Mouse (Mus musculus) NIH3T3 (cell line): Measurements from ENCODE around the gene Srsf3.
A peak's percentile ranks its signal among the peaks of the same experiment; 100 is the strongest.
"Not testable (repeated sequence)": the region's sequence is repeated elsewhere in the genome, so short reads cannot be mapped to it uniquely, and the experiment has no call there.

Experiments
- DNase-seq: peaks from one replicate; pipeline ENCODE4 v3.0.0-alpha.2; 2012; ENCODE audit warnings: low read depth

Gene Srsf3

DNA sequence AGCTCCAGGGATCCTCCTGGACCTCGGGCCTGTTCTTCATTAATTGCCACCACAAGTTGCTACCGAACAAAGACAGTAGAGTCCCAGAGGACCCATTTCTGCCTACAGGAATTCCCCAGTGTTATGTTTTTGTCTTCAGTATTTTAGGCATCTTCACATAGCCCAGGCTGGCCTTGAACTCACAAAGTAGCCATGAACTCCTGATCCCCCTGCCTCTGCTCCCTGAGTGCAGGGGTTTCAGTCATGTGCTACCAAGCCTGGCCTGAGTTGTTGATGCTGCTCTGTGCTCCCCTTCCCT, 31.5 kb downstream of the Srsf3 start:
- DNase-seq, result no peak

DNA sequence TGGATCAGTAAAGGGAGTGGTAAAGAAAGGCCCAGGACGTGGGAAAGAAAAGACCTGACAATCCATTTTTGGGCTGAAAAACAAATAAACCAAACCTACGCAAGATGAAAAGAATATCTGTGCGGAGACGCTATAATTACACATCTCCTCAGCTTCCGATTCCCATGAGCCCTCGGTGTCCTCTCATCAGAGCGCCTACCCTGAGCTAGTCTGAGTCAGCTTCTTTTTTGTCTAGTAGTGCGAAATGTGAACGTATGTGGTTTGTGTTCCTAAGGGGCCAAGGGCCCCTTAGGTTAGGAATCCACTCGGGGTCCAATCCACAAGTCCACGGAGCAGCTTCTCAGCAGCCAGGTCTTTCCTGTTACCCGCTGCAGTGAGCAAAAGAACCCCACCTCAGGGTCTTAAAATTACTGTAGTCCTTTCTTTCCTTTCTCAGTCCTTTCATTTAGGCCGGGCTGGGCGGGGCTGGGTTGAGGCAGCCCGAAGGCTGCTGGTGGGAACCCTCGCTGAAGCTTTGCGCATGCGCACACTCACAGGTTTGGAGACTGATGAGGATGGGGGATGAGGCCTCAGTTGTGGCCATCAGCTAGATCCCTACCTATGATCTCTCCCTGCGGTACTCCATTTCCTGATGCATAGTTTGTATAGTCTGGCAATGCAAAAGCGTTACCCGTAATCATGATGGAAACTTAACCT, 33.0 kb downstream of the Srsf3 start:
- DNase-seq, result no peak

DNA sequence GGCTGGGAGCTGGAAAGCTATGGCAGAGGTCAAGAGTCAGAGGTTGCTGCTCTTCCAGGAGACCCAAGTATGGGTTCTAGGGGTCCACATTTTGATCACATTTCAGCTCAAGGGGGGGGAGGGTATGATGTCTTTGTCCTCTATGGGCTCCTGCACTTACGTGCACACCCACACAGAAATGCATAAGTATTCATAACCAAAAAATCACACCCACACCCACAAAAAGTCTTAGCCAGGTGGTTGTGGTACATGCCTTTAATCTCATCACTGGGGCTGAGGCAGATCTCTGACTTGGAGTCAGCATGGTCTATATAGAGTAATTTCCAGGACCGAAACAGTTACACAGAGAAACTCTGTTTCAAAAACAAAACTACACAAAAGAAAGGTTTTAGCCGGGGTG, 33.5 kb downstream of the Srsf3 start:
- DNase-seq, result no peak

DNA sequence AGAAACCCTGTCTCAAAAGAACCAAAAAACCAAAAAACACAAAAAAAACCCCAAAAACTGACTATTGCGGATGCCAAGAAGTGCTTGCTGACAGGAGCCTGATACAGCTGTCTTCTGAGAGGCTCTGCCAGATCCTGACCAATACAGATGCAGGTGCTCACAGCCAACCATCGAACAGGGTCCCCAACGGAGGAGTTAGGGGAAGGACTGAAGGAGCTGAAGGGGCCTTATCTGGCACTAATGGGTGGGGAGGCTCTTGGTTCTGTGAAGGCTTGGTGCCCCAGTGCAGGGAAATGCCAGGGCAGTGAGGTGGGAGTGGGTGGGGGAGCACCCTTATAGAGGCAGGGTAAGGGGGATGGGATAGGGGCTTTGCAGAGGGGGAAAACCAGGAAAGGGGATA, 35.0 kb downstream of the Srsf3 start:
- not testable (repeated sequence) for DNase-seq

DNA sequence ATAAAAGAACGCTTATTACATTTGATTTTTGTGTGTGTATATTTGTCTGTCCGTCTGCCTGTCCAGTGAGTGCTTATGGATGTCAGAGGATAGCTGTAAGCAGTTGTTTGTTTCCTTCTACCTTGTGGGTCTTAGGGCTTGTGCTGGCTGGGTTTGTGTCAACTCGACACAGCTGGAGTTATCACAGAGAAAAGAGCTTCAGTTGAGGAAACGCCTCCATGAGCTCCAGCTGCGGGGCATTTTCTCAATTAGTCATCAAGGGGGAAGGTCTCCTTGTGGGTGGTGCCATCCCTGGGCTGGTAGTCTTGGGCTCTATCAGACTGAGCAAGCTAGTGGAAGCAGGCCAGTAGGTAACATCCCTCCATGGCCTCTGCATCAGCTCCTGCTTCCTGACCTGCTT, 35.4 kb downstream of the Srsf3 start:
- DNase-seq, result peak; percentile 42

DNA sequence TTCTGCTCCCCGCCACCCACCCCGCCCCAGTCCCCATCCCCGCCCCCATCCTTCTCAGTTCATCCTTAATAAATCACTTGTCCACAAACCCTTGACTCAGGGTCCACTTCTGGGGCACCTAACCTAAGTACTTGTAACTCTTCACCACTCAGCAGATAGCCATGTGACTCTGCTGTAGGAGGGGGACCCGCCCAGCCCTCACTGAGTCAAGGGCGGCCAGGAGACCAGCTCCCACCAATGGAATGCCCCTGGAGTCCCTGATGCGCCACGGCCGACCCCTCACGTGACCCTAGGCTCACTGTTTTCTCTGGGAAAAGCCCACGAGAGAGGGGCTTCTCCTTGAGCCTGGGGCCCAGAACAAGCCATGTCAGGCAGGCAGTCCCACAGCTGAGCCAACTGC, 36.6 kb downstream of the Srsf3 start:
- no peak for DNase-seq

DNA sequence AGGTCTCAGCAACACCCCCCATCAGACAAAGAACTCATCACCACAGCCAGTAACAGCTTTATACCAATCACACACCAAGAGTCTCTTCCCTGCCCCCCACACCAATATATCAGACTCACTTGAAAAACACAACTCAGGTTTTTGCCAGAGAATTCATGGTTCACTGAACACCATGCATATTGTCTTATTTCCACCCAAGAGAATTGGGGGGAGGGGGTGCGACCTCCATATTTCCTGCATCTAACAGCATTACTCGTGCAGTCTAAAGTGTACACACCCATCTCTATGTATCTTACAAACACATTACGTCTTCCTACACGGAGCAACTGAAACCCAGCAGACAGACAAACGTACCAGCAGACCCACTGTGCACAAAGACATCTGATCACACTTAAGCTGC, 39.4 kb downstream of the Srsf3 start:
- no peak for DNase-seq

DNA sequence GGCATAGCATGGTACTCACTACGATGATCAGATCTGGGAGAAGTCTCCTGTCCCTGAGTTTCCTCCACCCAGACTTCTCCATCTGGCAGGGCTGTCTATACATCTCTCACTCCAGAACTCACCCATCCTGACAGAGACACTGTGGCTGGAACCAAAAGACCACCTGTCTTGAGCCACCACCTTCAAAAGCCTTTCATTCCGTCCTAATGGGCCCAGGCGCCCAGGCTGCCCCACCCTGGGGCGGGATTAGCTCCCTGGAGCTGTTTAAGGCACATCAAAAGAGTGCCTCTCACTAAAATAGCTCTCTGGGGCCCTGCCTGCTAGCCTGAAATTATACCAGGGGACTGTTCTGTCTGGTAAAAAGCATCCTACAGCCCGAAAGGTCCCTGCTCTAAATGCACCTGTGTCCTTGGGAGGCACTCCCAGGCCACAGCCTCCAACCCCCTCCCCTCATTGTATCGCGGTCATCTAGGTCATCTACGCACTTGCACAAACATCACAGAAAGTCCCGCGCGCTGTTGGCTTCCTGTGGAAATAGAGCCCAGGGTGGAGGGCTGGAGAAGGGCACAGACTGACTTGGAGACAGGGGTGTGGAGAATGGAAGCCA, 40.4 kb downstream of the Srsf3 start:
- no peak for DNase-seq

DNA sequence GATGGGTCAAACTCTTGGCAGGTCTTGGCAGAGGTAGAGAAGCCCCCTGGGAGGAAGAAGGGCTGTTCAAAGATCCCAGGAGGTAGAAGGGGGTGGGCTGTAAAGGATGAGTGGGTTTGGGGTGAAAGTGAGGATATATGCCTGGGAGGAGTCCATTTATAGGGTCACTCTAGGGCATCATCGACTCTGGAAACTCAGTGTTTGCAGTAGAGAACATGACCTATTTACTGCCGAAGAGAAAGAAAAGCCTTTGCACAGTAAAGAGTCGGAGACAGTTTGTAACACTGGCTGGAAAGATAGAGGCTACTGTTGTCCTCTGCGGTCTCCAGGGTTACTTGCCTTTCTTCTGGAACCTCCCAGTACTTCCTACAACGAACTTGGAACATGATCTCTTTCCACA, 40.9 kb downstream of the Srsf3 start:
- DNase-seq, result no peak

DNA sequence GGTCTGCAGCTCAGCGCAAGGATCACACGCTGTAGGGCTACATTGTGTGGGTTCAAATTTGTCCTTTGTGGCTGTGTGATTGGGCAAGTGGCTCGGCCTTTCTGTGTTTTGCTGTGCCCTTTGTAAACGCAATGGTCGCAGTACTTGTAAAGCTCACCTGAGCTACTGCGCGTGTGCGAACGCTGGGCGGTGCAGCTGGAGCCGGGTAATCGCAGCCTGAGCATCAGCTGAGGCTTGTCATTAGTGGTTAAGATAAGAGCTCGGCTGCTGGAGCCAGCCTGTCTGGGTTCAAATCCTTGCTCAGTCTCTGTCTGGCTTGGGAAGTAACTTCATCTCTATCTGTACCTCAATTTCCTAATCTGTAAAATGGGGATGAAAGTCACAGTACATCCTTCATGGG, 41.7 kb downstream of the Srsf3 start:
- no peak for DNase-seq

DNA sequence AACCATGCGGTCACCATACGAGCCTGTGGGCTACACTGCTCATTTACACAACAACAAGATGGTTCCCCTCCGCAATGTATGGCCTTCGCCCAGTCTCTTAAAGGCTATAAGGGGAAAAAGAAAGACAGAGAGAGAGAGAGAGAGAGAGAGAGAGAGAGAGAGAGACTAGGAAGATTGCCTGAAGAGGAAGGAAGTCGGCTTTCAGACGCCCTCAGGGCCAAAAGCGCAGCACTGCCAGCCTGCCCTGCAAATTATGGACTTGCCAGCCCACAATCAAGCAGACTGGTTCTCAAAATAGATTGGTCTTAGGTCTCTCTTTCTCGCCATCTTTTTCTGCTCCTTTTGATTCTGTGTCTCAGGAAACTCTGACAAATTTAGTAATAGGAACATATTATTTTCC, 43.8 kb downstream of the Srsf3 start:
- no peak for DNase-seq

DNA sequence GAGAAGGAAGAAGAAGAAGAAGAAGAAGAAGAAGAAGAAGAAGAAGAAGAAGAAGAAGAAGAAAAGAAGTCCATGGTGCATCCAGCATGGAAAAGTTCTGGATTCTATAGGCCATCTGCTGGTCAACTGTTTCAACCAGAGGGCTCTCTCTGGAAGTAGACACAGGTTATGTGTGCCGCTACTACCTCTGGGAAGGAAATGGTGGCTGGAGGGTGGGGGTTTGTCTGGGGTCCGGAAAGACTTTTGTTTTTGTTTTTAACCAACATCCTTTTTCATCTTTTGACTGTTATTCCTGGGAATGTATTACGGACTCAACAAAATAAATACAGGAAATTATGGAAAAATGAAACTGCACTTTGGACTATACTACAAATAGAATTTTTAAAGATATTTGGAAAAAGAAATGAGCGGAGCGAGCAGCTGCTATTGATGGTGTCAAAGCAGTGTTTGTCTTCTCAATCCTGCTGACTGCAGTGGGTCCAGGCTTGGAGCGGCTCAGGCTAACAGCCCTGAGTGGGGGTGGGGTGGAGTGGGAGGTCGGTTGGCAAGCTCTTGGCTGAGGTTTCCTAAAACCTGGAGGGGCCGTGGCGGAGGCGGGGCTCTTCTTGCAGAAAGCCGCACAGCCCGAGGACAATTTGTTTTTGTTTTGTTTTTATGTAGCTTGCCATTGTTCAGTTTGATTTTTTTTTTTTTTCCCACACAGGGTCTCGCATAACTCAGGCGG, 45.5 kb downstream of the Srsf3 start:
- DNase-seq, result peak; percentile 87

DNA sequence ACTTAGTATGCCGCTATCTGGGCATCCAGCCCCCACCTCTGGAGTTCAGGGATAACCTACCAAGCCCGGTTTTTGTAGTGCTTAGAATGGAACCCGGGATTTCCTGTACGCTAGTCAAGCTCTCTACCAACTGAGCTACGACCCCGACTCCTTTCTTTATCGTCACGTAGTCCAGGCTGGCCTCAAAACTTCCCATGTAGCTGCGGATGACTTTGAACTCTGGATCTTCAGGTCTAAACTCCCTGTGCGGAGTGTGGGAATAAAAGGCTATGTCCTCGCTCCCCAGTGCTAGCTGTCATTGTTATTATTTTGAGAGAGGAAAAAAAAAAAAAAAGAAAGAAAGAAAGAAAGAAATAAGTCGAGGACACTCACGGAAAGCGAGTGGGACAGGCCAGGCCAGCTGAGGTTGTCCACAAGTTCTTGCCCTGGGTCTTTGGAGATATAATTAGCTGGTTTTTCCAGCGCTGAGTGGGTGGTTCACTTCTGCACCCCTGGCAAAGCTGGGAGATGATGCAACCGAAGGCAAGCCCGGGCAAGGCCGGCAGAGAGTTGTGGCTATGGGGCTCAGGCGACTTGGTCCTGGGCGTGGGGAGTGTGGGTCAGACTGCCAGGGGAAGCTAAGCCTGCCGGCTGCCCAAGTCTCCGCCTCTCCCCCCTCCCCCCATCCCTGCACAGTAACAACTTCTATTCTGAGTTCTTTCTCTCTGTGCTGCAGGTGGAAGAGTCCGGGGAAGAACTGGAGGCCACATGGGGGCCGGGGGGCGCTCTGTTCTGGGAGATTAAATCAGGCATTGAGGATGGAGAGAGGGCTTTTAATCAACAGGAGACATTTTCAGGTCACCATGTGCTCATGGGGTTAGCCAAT, 46.3 kb downstream of the Srsf3 start:
- peak; percentile 93 for DNase-seq

DNA sequence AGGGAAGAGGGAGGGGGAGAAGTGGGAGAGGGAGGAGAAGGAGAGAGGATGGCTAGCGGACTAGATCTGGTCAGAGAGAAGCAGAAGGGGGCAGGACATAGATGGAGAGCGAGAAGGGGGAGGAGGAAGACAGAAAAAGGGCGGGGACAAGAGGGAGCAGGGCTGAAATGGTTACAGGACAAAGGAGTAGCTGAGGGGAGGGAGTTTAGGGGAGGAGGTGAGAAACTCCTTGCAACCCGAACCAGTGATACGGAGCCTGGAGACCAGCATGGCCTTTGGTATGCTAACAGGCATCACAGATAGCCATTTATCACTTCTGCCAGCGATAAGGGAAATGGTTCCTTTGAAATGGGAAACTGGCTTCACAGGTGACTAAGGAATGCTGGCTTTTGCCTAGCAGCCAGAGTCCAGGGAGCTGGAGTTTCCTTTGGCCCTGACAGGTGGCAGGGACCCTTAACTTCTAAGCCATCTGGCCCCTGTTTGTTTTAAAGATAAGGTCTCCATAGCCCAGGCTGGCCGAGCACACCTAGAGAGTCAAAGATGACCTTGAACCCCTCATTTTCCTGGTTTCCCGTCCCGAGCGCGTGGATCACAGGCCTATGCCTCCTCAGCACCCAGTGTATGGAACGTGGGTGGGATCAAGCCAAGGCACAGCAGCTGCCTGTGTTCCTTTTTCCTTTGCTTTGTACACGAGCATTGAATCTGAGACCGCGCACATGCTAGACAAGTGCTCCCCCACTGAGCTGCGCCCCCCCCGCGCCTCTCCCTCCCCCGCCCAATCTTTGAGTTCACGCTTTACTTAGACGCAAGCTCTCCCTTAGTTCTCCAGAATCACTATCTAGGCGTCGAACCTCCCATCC, 48.6 kb downstream of the Srsf3 start:
- DNase-seq, result peak; percentile 63

DNA sequence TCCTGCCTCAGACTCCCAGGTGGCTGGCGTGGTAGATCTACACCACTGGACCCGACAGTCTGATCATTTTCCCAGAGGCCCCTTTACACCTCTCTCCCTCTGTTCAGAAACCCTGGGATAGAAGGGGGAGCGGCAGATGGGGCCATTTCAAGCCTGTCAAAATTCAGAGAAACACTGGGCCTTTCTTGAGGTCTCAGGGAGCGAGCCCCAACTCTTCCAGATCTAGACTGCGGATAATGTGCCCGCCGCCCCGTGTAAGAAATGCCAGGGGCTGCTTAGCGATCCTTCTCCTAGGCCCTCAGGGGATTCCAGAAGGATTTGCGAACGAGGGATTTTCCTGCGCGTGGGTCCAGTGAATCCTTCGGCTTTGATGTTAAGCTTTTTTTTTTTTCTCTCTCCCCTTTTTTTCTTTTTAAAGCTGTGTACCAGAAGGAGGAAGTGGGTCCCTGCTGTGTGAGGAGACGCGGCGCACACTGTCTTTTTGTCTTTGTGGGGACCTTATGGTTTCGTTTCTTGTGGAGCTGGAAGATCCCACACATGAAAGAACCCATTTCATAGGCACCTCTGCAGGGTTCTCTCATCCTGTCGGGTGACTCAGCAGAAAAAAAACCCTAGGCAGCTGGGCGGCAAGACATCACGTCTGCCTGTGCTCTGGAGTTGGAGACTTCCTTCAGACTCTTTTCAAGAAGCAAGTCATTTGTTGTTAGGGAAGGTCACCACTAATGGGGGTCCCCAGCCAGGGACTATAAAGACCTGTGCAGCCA, 49.4 kb downstream of the Srsf3 start:
- DNase-seq, result peak; percentile 73

DNA sequence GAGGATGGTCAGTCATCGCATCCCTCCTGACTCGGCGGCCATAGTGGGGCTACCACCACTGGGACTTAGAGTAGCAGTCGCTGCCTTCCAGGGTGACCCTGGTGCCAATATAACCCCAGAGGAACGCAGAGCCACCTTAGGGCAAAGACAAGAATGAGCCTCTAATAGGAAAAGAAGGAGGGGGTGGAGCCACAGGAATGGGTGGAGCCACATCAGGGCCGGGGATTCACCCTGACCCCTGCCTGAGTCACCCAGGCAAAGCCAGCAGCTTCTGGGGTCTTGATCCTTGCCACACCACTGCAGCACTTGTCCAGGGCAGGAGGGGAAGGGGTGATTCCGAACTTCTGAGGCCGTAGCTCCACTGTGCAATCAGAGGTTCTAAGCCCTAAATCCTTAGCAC, 51.2 kb downstream of the Srsf3 start:
- DNase-seq, result no peak

DNA sequence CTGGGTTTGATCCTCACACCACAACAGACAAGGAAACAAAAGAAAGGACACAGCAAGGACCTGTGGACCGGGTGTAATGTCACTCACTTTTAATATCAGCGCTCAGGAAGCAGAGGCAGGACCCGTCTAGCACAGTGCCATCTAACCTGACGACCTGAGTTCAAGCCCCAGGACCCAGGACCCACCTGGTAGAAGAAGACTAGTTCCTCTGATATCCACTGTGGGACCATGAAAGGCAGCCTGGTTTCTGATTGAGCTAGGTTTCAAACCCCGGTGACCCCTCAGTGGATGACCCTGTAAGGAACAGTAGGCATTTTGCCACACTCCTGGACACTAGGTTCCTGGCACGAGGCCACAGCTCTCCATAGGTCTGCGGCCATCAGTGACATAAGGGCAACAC, 52.2 kb downstream of the Srsf3 start:
- no peak for DNase-seq

DNA sequence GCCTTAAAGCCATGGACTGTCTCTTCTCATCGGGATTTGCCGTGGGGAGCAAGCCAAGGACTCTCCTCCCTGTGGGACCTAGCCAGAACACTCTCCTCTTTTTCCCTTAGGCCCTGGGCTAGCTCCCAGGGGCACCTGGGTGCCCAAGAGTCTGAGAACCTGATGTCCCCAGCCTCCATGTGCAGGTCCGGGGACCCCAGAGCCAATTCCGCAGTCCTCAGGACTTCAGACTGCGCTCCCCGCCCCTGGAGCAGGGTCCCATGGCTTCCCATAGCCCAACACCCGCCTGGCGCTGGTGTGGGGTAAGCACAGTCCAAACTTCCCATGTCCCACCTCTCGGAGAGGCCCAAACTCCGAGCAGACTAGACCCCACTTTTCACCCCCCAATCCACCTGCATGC, 52.8 kb downstream of the Srsf3 start:
- no peak for DNase-seq

DNA sequence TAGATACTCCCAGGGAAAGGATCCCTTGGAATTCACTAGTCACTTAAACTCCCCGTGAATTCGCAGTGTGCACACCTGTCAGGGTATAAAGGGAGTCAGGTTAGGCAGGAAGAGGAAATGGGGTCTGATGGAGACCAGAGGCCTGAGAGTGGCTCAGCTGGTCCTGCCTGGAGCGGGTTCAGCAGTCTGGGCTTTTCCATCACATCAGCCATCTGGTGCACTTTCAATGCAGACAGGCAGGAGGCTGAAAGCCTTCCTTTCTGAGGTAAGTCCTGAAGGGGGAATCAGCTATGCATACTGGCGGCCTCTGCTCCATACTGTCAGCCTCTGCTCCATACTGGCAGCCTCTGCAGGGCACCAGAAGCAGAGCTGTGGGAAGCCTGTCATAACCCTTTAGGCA, 54.5 kb downstream of the Srsf3 start:
- DNase-seq, result no peak

DNA sequence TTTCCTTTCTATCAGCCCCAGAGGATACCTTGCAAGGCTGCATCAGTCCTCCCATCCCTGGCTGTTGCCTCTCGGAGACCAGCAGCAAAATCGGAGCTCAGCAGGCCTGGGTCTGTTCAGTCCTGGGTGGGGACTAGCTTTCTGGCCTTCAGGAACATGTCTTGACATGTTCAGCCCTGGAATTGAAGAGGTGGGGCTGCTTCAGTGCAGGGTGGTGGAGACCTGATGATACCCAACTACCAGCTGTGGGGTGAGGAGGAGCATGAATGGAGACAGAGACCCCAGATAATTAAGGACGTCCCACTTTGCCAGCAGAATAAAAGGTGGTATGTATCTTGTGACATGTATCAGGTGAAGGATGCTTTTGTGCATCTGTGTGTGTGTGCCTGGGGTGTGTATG, 58.3 kb downstream of the Srsf3 start, which contains the start of gene Cdkn1a:
Gene Cdkn1a (plus strand): TSS at position 201 of the 400 bp plus-strand sequence.
- peak; percentile 30 for DNase-seq
